Mouse (Mus musculus): ENCODE results near the gene Ltf.

Gene Ltf

DNA sequence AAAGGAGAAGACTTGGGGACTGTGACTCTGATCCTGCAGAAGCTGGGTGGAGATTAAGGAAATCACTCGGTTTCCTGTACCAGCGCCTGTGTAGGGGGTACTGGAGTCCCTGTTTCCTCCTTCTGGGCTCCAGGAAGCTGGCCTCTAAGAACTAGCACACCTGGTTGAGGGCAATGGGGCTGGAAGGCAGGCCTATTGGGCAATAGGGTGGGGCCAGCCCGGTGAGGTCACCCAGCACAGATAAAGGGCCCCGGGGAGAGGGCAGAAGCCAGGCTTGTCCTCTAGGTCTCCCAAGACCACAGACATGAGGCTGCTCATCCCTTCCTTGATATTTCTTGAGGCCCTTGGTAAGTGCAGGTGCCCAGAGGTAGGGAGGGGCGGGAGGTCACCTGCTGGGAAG lies at the start of gene Ltf:
Ltf (plus strand) TSS at position 250 of the 400 bp plus-strand sequence.
- DNase-seq, result no peak

- DNase-seq, result no peak
These were observed 39.7 kb upstream of the Ltf start for GRCm38 (mm10) chr9:110979411-110979810.

DNA sequence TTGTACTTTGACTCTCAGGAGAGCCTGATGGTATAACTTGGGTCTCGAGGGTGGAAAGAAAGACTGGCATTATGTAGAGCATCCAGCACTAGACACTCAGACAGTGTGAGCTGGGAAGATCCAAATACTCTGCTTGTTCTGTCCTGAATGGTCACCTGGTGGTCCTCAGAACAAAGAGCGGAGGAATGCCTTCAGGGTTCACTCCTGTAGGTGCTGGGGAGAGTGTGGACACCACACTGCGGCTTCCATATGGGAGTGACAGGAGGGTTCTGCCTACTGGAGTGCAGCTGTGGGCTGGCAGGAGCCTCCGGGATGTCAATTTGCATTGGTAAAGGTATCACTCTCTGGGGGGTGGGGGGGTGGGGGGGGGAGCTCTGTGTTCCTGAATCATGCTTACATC lies 36.7 kb upstream of the Ltf start:
- peak; percentile 7 for DNase-seq

GRCm38 (mm10) chr9:110984096-110984495 lies 35.0 kb upstream of the Ltf start:
- DNase-seq, result no peak

GRCm38 (mm10) chr9:110985541-110985940 lies 33.5 kb upstream of the Ltf start:
- no peak for DNase-seq

- no peak for DNase-seq
These were observed 33.1 kb upstream of the Ltf start for GRCm38 (mm10) chr9:110985951-110986350.

GRCm38 (mm10) chr9:110987331-110987730 lies 31.7 kb upstream of the Ltf start:
- no peak for DNase-seq

DNA sequence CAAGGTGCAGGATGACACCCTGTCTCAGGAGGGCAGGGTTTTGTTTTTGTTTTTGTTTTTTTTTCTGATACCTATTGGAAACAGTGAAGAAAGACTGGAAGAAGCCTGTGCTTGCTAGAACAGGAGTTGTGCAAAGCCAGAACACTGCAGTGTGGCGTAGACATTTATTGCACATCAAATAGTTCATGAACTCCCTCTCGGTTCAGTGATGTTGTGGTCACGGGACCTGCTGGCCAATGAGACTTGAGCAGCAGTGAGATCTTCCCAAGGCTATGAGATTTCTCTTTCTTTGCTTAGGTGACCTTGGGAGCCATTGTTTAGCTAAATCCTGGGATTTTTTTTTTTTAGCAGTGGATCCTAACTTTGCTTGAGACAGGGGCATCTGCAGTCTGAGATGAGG lies 31.0 kb upstream of the Ltf start:
- no peak for DNase-seq

DNA sequence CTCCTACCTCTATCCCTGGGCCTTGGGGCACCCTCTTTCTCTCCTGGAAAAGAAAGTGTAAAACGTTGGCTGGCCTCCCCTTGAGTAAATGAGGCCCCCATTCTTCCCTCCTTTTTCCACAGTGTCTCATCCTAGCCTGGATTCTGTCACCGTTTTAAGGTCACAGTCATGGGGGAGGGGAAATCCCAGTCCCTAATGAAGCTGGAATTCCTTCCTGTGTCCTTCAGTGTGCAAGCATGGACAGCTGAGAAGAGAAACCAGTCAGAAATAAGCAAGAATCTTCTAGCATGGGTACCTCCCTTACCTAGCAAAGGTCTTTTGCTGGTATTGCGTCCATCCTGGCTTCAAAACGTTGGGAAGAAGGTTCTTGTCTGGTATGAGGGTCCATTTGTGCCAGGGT lies 29.9 kb upstream of the Ltf start:
- no peak for DNase-seq

- no peak for DNase-seq
These were observed 29.5 kb upstream of the Ltf start for GRCm38 (mm10) chr9:110989543-110989942.

- no peak for DNase-seq
These were observed 28.9 kb upstream of the Ltf start, which contains the start of gene Rtp3 for GRCm38 (mm10) chr9:110990204-110990603. Gene Rtp3 (minus strand): TSS chr9:110990583.

DNA sequence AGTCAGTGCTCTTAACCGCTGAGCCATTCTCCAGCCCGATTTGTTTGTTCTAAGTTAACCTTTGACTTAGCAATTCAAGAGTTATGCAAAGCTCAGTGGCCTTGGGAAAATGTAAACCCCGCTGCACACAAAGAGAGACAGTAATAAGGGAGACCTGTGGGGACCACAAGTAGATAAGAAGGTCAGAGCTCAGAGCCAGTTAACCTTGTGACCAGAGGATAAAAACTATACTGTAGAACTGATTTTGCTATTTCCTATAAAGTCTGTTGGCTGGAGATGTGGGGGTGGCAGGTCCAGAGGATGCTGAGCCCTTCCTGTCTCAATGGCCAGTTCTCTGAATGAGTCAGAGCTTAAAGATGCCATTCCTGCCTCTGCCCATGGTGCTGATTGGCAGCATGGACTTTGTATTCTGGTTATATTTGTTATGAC lies 25.8 kb upstream of the Ltf start:
- DNase-seq, result no peak

- DNase-seq, result peak; percentile 64
These were observed 24.3 kb upstream of the Ltf start for GRCm38 (mm10) chr9:110994716-110995172.

GRCm38 (mm10) chr9:110997245-110997644 lies 21.8 kb upstream of the Ltf start:
- peak; percentile 60 for DNase-seq

DNA sequence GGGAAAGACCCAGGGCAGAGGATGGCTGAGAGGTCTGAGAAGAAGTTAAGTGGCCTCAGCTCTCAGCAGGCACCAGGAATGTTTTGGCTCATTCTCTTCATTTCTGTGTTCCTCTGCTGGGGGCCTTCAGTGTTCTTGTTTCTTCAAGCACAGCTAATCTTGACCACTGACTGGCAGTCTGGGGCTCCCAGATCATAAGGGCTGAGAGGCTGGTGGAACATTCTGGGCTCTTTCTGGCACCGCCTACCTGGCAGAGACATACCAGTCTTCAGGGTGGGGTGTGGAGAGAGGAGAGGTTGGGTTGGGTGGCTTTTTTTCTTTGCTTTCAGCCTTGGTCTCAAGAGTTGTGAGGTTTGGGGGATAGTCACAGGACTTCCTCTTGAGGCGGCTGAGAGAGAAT lies 20.0 kb upstream of the Ltf start:
- DNase-seq, result no peak

GRCm38 (mm10) chr9:110999856-111000255 lies 19.2 kb upstream of the Ltf start:
- DNase-seq, result no peak

- no peak for DNase-seq
These were observed 17.4 kb upstream of the Ltf start for GRCm38 (mm10) chr9:111001621-111002020.

DNA sequence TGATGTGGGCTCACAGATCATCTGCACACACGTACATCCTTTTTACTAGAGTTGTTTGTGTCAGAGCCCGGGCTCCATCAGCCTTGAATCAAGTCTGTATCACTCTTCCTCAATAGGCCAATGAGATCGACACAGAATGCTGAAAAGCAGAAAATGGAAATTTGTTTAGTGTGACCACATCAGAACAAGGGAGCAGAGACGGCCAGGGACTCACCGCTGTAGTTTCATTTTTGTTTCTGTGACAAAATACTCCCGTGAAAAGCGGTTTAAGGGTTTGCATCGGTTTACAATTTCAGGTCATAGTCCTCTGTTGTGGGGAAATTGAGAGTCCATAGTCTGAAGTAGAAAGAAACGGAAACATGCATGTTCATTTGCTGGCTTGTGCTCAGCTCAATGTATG lies 15.8 kb upstream of the Ltf start:
- DNase-seq, result no peak

DNA sequence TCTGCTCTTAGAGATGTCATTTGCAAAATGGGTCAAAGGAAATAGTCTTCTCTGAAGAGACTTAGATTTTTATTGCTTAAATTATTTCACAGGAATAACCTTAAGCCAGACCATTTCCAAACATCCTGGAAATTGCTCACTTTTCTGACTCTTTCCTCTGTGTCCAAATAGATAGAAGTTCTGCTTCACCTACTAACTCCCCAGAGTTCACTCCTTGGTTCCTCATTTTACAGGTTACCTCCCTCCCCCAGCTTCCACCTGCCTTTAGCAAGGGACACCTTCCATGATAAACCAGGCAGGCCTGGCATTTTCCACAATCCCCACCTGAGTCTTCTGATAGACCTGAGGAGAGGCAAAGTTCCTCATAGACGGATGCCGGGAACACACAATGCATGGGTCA lies 12.5 kb upstream of the Ltf start:
- DNase-seq, result no peak

- no peak for DNase-seq
These were observed 9.3 kb upstream of the Ltf start for GRCm38 (mm10) chr9:111009763-111010162.

DNA sequence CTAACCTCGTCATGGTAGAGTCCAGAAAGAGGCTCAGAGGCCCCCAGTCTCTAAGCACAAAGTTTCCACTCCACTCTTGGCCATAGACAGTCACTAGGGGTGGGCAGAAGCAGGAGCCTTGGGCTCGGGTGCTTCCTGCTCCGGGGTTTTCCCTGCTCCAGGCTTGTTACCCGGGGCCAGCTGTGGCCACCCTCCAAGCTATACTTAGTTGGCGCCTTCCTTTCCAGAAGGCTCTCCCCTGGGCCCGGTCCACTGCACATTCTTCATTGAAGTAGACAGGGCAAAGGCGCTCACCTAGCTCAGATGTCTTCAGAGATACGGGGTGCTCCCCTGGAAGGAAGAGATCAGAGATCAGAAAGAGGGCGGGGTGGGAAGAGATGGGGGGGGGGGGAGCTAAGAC lies 7.5 kb upstream of the Ltf start:
- DNase-seq, result no peak

DNA sequence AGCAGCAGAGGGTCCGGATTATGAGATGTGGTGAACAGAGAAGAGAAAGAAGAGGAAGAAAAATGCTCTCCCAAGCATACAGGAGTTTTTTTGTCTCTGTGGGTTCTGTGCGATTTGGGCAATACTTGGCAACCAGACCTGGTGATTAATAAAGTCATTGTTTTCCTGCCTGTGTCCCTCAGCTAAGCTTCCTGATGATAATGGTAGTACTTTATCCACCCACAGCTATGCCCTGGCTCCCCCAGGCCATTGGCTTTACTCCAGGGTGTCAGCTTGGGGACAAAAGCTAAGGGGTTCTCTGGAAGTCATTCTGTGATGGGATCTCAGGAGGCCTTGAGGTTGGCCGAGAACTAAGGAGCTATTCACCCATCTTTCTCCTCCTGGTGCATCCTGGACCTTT lies 7.0 kb upstream of the Ltf start:
- no peak for DNase-seq

DNA sequence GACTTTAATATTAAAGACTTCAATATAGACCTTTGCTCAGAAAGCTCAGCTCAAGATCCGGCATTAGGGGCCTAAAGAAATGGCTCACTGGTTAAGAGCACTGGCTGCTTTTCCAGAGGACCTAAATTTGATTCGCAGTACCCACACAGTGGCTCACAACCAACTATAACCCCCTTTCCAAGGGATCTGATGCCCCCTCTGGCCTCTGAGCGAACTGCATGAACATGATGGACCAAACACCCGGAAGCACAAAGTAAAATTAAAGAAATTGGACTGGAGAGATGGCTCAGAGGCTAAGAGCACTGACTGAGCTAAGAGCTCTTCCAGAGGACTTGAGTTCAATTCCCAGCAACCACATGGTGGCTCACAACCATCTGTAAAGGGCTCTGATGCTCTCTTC lies 3.4 kb upstream of the Ltf start:
- no peak for DNase-seq

DNA sequence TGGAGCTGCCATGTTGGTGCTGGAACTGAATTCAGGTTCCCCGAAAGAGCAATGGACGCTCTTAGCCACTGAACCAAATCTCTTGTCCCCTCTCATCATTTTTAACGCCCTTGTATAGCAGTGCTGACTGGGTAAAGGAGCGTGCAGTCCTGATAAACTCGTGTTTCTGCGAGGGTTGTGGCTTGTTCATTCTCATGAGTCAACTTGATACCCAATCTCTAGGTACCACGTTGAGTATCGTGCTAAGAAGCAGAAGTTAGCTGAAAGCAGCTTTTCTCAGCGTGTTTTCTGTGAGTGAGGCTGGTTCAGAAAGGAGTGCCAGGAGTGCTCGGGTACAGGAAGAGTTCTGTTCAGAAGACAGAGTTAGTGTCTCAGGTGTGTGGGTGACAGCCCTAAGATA lies 7.7 kb downstream of the Ltf start:
- no peak for DNase-seq

DNA sequence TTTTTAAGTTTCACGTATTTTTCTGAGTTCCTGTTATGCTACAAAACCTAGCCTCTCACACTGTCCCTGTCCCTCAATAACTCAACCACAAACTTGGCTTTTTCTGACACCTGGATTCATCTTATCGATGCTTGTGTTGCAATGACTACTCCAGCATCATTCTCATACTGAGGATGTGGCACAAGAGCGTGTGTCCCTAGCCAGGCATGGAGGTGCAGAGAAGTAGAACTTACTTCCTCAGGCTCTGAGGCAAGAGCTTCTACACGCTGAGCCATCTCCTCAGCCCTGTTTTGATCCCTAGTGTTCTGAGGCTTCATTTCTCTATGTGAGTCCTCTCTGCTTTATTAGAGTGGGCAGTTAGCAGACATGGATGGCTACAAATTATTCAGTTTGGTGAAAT lies 14.6 kb downstream of the Ltf start:
- DNase-seq, result no peak

- DNase-seq, result no peak
These were observed 20.9 kb downstream of the Ltf start for GRCm38 (mm10) chr9:111039966-111040365.

All from right cerebral cortex, postnatal 25 days (tissue).